Mouse (Mus musculus) liver, postnatal 0 days (tissue): ENCODE measurements at regions not wholly inside any gene's neighbourhood (a gene's known extent, or its start where the extent isn't known, plus 50 kb on each side); places are given as distances from the start of the nearest gene placed in this dataset.

Source experiments
- CTCF ChIP-seq: sonication (generic); IDR thresholded peaks from 2 replicates; pipeline ENCODE4 v1.5.1; 2016; ENCODE audit warnings: antibody characterized with exemption, low read depth
- EP300 ChIP-seq: IDR thresholded peaks from 2 replicates; pipeline ENCODE4 v1.6.1; 2016; ENCODE audit warnings: antibody characterized with exemption, low read depth, mild to moderate bottlenecking

DNA sequence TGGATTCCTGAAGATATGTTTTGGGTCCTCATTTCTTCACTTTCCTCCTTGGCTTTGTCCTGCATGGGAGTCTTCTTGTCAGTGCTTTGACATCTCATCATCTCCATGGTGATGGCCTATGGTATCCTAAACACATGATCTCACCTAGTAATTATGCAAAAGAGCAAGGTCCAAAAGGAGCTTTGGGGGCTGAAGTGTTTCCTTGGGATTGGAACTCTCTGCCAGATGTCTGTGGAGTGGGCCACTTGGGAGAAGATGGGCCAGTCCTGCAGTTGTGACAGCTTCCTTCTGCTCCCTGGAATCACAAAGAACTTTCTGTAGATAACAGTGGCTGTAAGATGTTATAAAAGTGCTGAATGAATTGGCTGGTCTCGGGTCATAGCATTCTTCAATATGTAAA is 182.4 kb downstream of the Ttc32 start:
- TF ChIP-seq CTCF, result no peak
- no peak for TF ChIP-seq EP300
